Mouse (Mus musculus): ENCODE measurements at regions not wholly inside any gene's neighbourhood (a gene's known extent, or its start where the extent isn't known, plus 50 kb on each side); places are given as distances from the start of the nearest gene placed in this dataset.

DNA sequence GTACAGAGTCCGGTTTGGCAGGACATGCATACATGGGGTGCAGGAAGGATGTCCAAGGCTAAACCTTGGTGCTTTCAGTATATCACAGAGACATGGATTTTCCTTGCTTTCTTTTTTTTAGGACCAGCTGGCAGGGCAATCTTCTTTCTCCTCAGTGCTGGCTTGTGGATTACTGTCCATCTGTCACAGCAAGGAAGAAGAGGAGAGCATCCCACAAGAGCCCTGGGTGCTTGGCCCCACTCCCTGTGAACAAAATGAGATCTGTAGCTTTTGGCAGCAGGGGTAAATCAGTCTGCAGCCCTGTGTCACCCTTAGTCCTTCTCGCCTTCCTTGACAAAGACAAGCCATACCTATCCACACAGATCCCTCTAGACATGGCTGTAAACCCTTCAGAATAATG is 115.5 kb downstream of the Cd83 start:
- H3K27ac ChIP-seq: no peak overlapping the region
- no peaks in the 10 kb centered on the region for H3K79me2 ChIP-seq (ENCODE audit: inconsistent target)
- no peaks in the 10 kb centered on the region for H3K36me3 ChIP-seq (ENCODE audit: inconsistent target)
- no peak overlapping the region for H3K4me3 ChIP-seq (ENCODE audit: inconsistent target)
- WGBS (ENCODE audit: missing documents): 95% methylated on average over 2 of the region's 2 CpGs

DNA sequence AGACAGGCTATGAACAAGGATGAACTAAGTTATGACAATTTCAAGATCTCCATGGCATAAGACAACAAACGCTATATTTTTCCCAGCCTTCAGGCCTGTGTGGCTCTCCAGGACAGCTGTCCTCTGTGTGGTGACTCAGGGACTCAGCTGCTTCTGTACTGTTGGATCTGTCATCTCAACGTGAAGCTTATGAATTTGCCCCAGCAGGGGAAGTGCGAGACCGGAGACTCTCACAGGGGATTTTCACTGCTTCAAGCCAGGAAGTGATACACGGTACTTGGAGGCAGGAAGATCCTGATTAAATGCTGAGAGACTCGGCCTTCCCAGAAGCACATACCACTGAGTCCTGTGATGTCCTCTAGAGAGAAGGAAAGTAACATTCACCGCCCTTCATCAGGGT is 116.2 kb downstream of the Cd83 start:
- H3K79me2 ChIP-seq (ENCODE audit: inconsistent target): no peaks in the 10 kb centered on the region
- no peaks in the 10 kb centered on the region for H3K36me3 ChIP-seq (ENCODE audit: inconsistent target)
- H3K27ac ChIP-seq: no peak overlapping the region
- 50% methylated on average over 7 of the region's 7 CpGs for WGBS (ENCODE audit: missing documents)
- H3K4me3 ChIP-seq (ENCODE audit: inconsistent target): no peak overlapping the region

- H3K27ac ChIP-seq: no peak overlapping the region
- H3K4me3 ChIP-seq (ENCODE audit: inconsistent target): no peak overlapping the region
- no peaks in the 10 kb centered on the region for H3K79me2 ChIP-seq (ENCODE audit: inconsistent target)
- no peaks in the 10 kb centered on the region for H3K36me3 ChIP-seq (ENCODE audit: inconsistent target)
Observed at GRCm38 (mm10) chr13:43903391-43903790, 118.8 kb downstream of the Cd83 start.

- WGBS (ENCODE audit: missing documents): 100% methylated on average over 1 of the region's 1 CpGs
- no peak overlapping the region for H3K27ac ChIP-seq
- no peak overlapping the region for H3K4me3 ChIP-seq (ENCODE audit: inconsistent target)
- H3K36me3 ChIP-seq (ENCODE audit: inconsistent target): no peaks in the 10 kb centered on the region
- H3K79me2 ChIP-seq (ENCODE audit: inconsistent target): no peaks in the 10 kb centered on the region
Observed at GRCm38 (mm10) chr13:43904291-43904690, 119.7 kb downstream of the Cd83 start.

DNA sequence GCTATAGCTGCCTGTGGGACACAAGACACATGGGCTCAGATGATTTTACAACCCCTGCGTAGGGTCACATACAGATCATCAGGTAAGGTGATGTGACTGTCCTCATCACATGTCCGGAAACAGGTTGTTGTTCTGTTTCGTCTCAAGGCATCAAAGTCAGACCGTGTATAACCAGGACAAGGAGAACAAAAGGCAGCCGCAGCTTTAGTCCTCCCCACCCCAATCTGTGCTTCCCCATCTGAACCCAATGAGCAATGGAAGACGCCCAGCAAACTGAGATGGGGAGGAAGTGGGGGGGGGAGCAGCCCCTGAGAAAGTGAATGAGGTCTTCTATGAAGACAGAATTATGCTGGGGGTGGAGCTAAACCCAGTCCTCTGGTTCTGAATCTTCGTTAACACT is 121.7 kb downstream of the Cd83 start:
- Histone ChIP-seq H3K36me3 (ENCODE audit: inconsistent target) (no peaks in the 10 kb centered on the region), H3K4me3 (ENCODE audit: inconsistent target) (no peak overlapping the region), H3K79me2 (ENCODE audit: inconsistent target) (no peaks in the 10 kb centered on the region), H3K27ac (no peak overlapping the region)
- WGBS (ENCODE audit: missing documents): 67% methylated on average over 7 of the region's 7 CpGs

DNA sequence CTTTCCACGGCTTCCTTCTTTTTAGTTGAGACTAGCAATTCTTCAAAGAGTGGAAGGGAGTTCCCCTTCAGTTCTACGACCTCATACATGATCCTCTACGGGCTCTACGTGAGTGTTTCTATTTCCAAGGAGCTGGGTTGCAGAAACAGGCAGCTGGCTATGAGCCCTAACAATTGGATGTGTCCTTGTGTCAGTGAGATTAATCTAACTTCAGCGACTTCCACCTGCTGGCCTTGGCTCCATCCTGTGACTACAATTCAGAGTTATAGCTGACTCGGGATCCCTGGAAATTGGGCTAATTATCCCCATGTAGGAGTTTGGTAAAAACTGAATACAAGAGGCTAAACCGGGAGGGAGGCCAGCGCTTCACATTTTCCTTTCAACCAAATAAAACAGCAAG is 122.8 kb downstream of the Cd83 start:
- Histone ChIP-seq H3K4me3 (ENCODE audit: inconsistent target) (no peak overlapping the region), H3K36me3 (ENCODE audit: inconsistent target) (no peaks in the 10 kb centered on the region), H3K79me2 (ENCODE audit: inconsistent target) (no peaks in the 10 kb centered on the region), H3K27ac (no peak overlapping the region)
- 69% methylated on average over 7 of the region's 8 CpGs for whole genome bisulfite sequencing (ENCODE audit: missing documents)

DNA sequence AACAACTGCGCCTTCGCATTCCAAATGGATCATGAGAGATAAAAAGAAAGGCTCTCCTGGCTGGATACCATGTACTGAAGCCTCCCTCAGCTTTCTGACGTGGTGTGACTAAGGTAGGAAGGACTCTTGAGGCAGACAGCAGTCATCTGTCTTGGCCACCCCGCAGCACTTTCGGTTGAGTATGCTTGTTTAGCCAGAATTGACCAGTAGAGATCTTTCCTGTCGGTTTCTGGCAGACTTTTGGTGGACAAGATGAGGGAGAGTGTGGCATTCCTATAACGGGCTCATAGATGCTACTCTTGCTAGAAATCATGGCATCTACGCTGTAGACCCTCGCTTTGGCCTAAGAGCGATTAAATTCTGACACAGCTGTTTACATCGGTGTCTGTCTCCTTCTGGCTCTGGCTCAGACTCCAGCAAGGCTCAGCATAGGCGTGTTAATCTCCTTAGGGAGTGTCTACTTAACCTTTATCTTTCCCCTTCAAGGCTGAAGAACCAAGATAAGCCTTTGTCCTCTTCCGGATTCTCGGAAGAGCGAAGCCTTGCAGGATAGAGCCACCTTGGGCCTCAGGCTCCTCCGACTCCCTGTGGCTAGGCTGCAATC is 123.6 kb downstream of the Cd83 start:
- 90% methylated on average over 16 of the region's 16 CpGs for WGBS (ENCODE audit: missing documents)
- Histone ChIP-seq H3K4me3 (ENCODE audit: inconsistent target) (no peak overlapping the region), H3K27ac (no peak overlapping the region), H3K79me2 (ENCODE audit: inconsistent target) (no peaks in the 10 kb centered on the region), H3K36me3 (ENCODE audit: inconsistent target) (no peaks in the 10 kb centered on the region)

- Histone ChIP-seq H3K36me3 (ENCODE audit: inconsistent target) (no peaks in the 10 kb centered on the region), H3K4me3 (ENCODE audit: inconsistent target) (no peak overlapping the region), H3K27ac (no peak overlapping the region), H3K79me2 (ENCODE audit: inconsistent target) (no peaks in the 10 kb centered on the region)
- WGBS (ENCODE audit: missing documents): 85% methylated on average over 7 of the region's 7 CpGs
Observed at GRCm38 (mm10) chr13:43909933-43910332, 125.4 kb downstream of the Cd83 start.

DNA sequence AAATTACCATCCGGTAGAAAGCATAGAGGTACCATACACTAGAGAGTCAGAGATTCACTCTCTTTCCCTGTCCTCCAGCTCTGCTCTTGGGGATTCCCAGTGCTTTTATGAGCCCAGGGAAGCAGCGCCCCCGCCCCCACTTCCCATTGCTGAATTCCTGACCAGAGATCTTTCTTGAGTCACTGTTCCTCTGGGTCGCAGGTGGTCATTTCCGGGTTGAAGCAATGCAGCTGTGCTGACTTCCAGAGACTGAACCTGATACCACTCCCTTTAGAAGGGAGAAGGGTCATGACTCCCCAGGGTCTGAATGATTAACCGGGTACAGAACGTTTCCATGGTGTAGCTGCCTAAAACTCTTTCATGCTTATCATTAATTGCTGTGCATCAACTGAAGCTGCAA is 128.9 kb downstream of the Cd83 start:
- Histone ChIP-seq H3K79me2 (ENCODE audit: inconsistent target) (no peaks in the 10 kb centered on the region), H3K36me3 (ENCODE audit: inconsistent target) (no peaks in the 10 kb centered on the region), H3K4me3 (ENCODE audit: inconsistent target) (no peak overlapping the region), H3K27ac (no peak overlapping the region)
- 68% methylated on average over 7 of the region's 7 CpGs for WGBS (ENCODE audit: missing documents)

- 10% methylated on average over 5 of the region's 5 CpGs for WGBS (ENCODE audit: missing documents)
- no peaks in the 10 kb centered on the region for H3K79me2 ChIP-seq (ENCODE audit: inconsistent target)
- no peaks in the 10 kb centered on the region for H3K36me3 ChIP-seq (ENCODE audit: inconsistent target)
- no peak overlapping the region for H3K27ac ChIP-seq
- no peak overlapping the region for H3K4me3 ChIP-seq (ENCODE audit: inconsistent target)
Observed at GRCm38 (mm10) chr13:43919781-43920420, 135.3 kb downstream of the Cd83 start.

DNA sequence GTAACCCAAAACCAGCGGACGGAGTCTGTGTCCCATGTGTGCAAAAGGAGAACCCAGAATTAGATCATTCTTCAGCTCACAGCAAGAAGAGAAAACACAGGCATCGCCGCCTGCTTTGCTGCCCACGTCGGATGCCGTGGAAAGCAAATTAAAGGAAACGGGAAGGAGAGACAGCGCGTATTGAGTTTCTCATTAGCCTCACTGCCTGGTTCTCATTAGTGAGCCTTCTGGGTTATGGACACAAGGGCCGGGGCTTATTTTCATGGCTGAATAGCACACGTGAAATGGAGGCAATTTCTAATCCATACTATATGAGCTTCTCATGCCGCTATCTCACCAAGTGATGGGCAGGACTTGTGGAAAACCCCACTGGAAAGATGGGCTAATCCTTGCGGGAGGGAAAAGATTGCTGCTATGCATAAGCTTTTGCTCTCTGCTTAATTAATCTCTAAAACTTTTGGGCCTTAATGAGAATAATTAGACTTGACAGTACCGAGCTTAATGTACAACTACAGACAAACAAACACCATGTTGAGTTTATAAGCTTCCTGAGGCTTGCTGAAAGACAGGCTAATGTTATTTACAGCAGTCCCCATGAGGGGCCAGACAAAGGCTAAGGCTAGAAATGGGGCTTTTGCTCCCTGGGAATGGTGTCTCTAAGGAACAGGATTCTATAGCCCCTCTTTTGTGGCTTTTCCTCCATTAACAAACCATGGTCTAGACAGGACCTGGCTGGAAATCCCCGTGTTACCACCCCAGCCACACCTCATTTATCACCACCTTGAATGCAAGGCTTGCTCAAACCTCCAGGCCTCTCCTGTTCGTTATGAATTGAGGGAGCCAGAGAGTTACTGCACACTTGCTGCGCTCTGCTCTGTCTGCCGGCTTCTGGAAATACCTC is 145.8 kb downstream of the Cd83 start:
- no peaks in the 10 kb centered on the region for H3K36me3 ChIP-seq (ENCODE audit: inconsistent target)
- H3K4me3 ChIP-seq (ENCODE audit: inconsistent target): no peak overlapping the region
- H3K27ac ChIP-seq: no peak overlapping the region
- H3K79me2 ChIP-seq (ENCODE audit: inconsistent target): no peaks in the 10 kb centered on the region
- 90% methylated on average over 19 of the region's 19 CpGs for WGBS (ENCODE audit: missing documents)

GRCm38 (mm10) chr13:43932946-43933345 is 148.4 kb downstream of the Cd83 start:
- Histone ChIP-seq H3K4me3 (ENCODE audit: inconsistent target) (no peak overlapping the region), H3K36me3 (ENCODE audit: inconsistent target) (no peaks in the 10 kb centered on the region), H3K79me2 (ENCODE audit: inconsistent target) (no peaks in the 10 kb centered on the region), H3K27ac (no peak overlapping the region)
- WGBS (ENCODE audit: missing documents): 91% methylated on average over 7 of the region's 7 CpGs

- WGBS (ENCODE audit: missing documents): 95% methylated on average over 6 of the region's 6 CpGs
- Histone ChIP-seq H3K79me2 (ENCODE audit: inconsistent target) (no peaks in the 10 kb centered on the region), H3K27ac (no peak overlapping the region), H3K4me3 (ENCODE audit: inconsistent target) (no peak overlapping the region), H3K36me3 (ENCODE audit: inconsistent target) (no peaks in the 10 kb centered on the region)
Observed at GRCm38 (mm10) chr13:43935284-43935683, 150.7 kb downstream of the Cd83 start.

DNA sequence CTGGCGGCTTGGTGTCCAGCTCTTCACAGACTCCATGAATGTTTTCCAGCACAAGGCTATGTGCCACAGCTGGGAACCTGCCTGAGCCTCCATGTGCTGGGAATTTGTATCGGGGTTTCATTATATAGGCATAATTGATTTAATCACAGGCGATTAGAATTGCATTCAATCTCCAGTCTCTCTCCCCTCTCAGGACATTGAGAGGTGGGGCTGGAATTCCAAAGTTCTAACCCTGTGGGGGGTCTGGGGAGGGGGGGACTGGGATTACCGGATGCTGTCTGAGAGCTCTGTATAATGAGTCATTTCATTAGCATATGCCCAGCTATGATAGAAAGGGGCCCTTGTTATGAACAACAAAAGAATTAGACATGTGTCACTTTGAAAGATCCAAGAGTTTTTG is 151.9 kb downstream of the Cd83 start:
- no peak overlapping the region for H3K27ac ChIP-seq
- H3K4me3 ChIP-seq (ENCODE audit: inconsistent target): no peak overlapping the region
- 95% methylated on average over 4 of the region's 4 CpGs for WGBS (ENCODE audit: missing documents)
- no peaks in the 10 kb centered on the region for H3K79me2 ChIP-seq (ENCODE audit: inconsistent target)
- H3K36me3 ChIP-seq (ENCODE audit: inconsistent target): no peaks in the 10 kb centered on the region

DNA sequence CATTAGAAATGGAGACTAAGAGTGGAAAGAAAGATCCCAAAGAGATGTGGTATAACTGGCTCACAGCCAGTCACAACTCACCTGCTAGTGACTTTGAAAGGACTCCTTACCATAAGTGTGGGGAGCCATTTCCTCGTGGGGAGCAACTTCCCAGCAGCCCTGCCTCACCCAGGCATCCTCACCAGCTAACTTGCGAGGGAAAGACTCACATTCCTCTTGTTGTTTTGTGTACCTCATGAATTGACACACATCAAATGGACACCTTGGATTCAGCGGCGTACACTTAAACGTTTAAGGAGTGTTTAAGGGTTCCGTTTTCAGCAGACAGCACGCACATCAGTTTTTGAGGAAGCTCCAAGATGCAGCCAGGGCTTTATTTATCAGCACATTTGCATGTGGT is 154.0 kb downstream of the Cd83 start:
- Histone ChIP-seq H3K27ac (no peak overlapping the region), H3K79me2 (ENCODE audit: inconsistent target) (no peaks in the 10 kb centered on the region), H3K4me3 (ENCODE audit: inconsistent target) (no peak overlapping the region), H3K36me3 (ENCODE audit: inconsistent target) (no peaks in the 10 kb centered on the region)
- 73% methylated on average over 7 of the region's 7 CpGs for WGBS (ENCODE audit: missing documents)

All from macrophage (primary cell).